Mouse (Mus musculus) hematopoietic stem cell, adult 5-6 weeks (primary cell): Measurements from ENCODE around the gene Gabbr2. TPM values are rescaled to one million over a fixed set of nuclear protein-coding genes. Genes with fewer than 3 reads are reported as not detected.

ENCODE experiments used
- ATAC-seq, 2 experiments: fragments of 125-278 bp in 1 of 2; replicated peaks in 1 of 2; 2 replicates each; pipeline ENCODE4 v1.8.0; 2016 to 2017; ENCODE audit warnings: inconsistent platforms in 2 of 2, mild to moderate bottlenecking in 2 of 2, moderate number of reproducible peaks in 2 of 2, low read depth in 1 of 2, moderate TSS enrichment in 1 of 2; ENCODE audit not compliant: low FRiP score in 2 of 2, poor library complexity in 2 of 2, severe bottlenecking in 2 of 2, insufficient read depth in 1 of 2, low TSS enrichment in 1 of 2
- total RNA-seq: library from RNA; stranded (forward); fragments of 172-1452, 232-1000 nt; gene quantifications from 2 replicates; pipeline ENCODE4 v1.2.3, GENCODE M21; 2017

Gabbr2 gene
- total RNA-seq, 1 experiment from 2014 or later, result 0.25 TPM

- no peak for ATAC-seq
Observed at GRCm38 (mm10) chr4:46772591-46772990, 219.1 kb downstream of the Gabbr2 start.

- ATAC-seq, result no peak
Observed at GRCm38 (mm10) chr4:46771116-46771515, 220.6 kb downstream of the Gabbr2 start.

GRCm38 (mm10) chr4:46770635-46771034 is 221.0 kb downstream of the Gabbr2 start:
- ATAC-seq, result no peak

GRCm38 (mm10) chr4:46770090-46770489 is 221.6 kb downstream of the Gabbr2 start:
- 0 out of 4 replicates have a peak, but pooled peaks of 1 of the 2 experiments have one; percentile 40 for ATAC-seq

GRCm38 (mm10) chr4:46766326-46766725 is 225.3 kb downstream of the Gabbr2 start:
- no peak for ATAC-seq

GRCm38 (mm10) chr4:46759838-46760237 is 231.8 kb downstream of the Gabbr2 start:
- no peak for ATAC-seq

- no peak for ATAC-seq
Observed at GRCm38 (mm10) chr4:46758340-46759041, 233.2 kb downstream of the Gabbr2 start.

GRCm38 (mm10) chr4:46754407-46755194 is 237.1 kb downstream of the Gabbr2 start:
- ATAC-seq, result peak; percentile 75 to 80

- ATAC-seq, result peak; percentile 18 to 54; a peak in 3 of 4 replicates
Observed at GRCm38 (mm10) chr4:46752306-46752705, 239.4 kb downstream of the Gabbr2 start.

GRCm38 (mm10) chr4:46749015-46749414 is 242.7 kb downstream of the Gabbr2 start:
- peak; percentile 39 to 64; a peak in 3 of 4 replicates for ATAC-seq

- no peak for ATAC-seq
Observed at GRCm38 (mm10) chr4:46747007-46747746, 244.5 kb downstream of the Gabbr2 start.

- ATAC-seq, result no peak
Observed at GRCm38 (mm10) chr4:46745536-46745935, 246.1 kb downstream of the Gabbr2 start.

GRCm38 (mm10) chr4:46744583-46745155 is 247.0 kb downstream of the Gabbr2 start:
- no peak for ATAC-seq

GRCm38 (mm10) chr4:46742601-46743000 is 249.1 kb downstream of the Gabbr2 start:
- ATAC-seq, result peak in 1 of 2 experiments; percentile 32; a peak in 1 of 4 replicates

GRCm38 (mm10) chr4:46736910-46737511 is 254.7 kb downstream of the Gabbr2 start:
- ATAC-seq, result peak; percentile 69 to 87

GRCm38 (mm10) chr4:46734906-46735305 is 256.8 kb downstream of the Gabbr2 start:
- ATAC-seq, result 0 out of 4 replicates have a peak, but pooled peaks of 1 of the 2 experiments have one; percentile 50

- ATAC-seq, result no peak
Observed at GRCm38 (mm10) chr4:46731590-46731989, 260.1 kb downstream of the Gabbr2 start.
